Mouse (Mus musculus) CH12.LX (cell line): ENCODE measurements around the gene Gria1. TPM values are rescaled to one million over a fixed set of nuclear protein-coding genes. Genes with fewer than 3 reads are reported as not detected.

Source experiments
- DNase-seq: peaks from one replicate; pipeline ENCODE4 v3.0.0-alpha.2; 2013; ENCODE audit errors: extremely low read depth
- H3K27ac ChIP-seq: 2 replicates; pipeline ENCODE4 v1.5.1; 2012; ENCODE audit warnings: low read depth, mild to moderate bottlenecking, control low read depth, moderate library complexity; ENCODE audit not compliant: insufficient read depth
- H3K27me3 ChIP-seq: replicated peaks from 2 replicates; pipeline ENCODE3; 2012; ENCODE audit warnings: inconsistent platforms
- H3K36me3 ChIP-seq, 2 experiments: replicated peaks in 1 of 2; 2 replicates each; pipeline versions ENCODE3 to v1.6.1; 2012; ENCODE audit warnings: inconsistent platforms in 1 of 2, low read length in 1 of 2, mild to moderate bottlenecking in 1 of 2, mixed read lengths in 1 of 2, moderate library complexity in 1 of 2; ENCODE audit not compliant: control insufficient read depth in 1 of 2, insufficient read depth in 1 of 2
- H3K4me1 ChIP-seq, 2 experiments: 2 replicates each; pipeline ENCODE4 v1.6.1; 2012; ENCODE audit warnings: inconsistent platforms in 1 of 2, moderate library complexity in 1 of 2; ENCODE audit not compliant: insufficient read depth in 2 of 2, control insufficient read depth in 1 of 2
- H3K4me2 ChIP-seq: 2 replicates; pipeline ENCODE4 v1.6.1; 2012; ENCODE audit warnings: low read depth, mild to moderate bottlenecking, control low read depth; ENCODE audit not compliant: poor library complexity, insufficient read depth, severe bottlenecking
- H3K4me3 ChIP-seq, 3 experiments: fragments of 150-350 bp in 1 of 3; sonication (generic) in 1 of 3; replicated peaks in 1 of 3; 2 replicates each; pipeline versions ENCODE3 to v1.5.1; 2011 to 2012; ENCODE audit warnings: low read depth in 2 of 3, low read length in 2 of 3, mild to moderate bottlenecking in 2 of 3, moderate library complexity in 2 of 3, control low read depth in 1 of 3, improper control_type of control experiment in 1 of 3, inconsistent platforms in 1 of 3, mixed read lengths in 1 of 3; ENCODE audit not compliant: poor library complexity in 1 of 3
- H3K79me2 ChIP-seq: replicated peaks from 2 replicates; pipeline ENCODE4 v1.6.1; 2012; ENCODE audit warnings: mild to moderate bottlenecking, moderate library complexity; ENCODE audit not compliant: control insufficient read depth, poor library complexity, insufficient read depth, severe bottlenecking; ENCODE audit errors: extremely low read depth
- H3K9ac ChIP-seq: 2 replicates; pipeline ENCODE4 v1.6.1; 2012; ENCODE audit warnings: low read depth, mild to moderate bottlenecking, control low read depth, moderate library complexity; ENCODE audit not compliant: insufficient read depth
- H3K9me3 ChIP-seq: replicated peaks from 2 replicates; pipeline ENCODE3; 2012; ENCODE audit warnings: low read length, inconsistent platforms, mixed read lengths
- ELF1 ChIP-seq: IDR thresholded peaks from 2 replicates; pipeline ENCODE4 v1.6.1; 2014; ENCODE audit warnings: low read depth, mild to moderate bottlenecking, inconsistent platforms, low read length, improper control_type of control experiment
- ETS1 ChIP-seq: conservative IDR thresholded peaks from 2 replicates; pipeline ENCODE4 v1.6.1; 2012; ENCODE audit warnings: low read depth, mild to moderate bottlenecking, inconsistent platforms, low read length, improper control_type of control experiment, moderate library complexity
- GABPA ChIP-seq: IDR thresholded peaks from 2 replicates; pipeline ENCODE4 v1.6.1; 2012; ENCODE audit warnings: low read depth, low read length, improper control_type of control experiment, inconsistent platforms; ENCODE audit not compliant: insufficient replicate concordance
- JUN ChIP-seq: IDR thresholded peaks from 2 replicates; pipeline ENCODE4 v1.6.1; 2011; ENCODE audit warnings: low read depth, mild to moderate bottlenecking, low read length, improper control_type of control experiment, moderate library complexity; ENCODE audit not compliant: insufficient read depth
- KAT2A ChIP-seq: IDR thresholded peaks from 2 replicates; pipeline ENCODE4 v1.6.1; 2012; ENCODE audit warnings: low read length, improper control_type of control experiment, inconsistent platforms; ENCODE audit not compliant: insufficient replicate concordance
- MAFK ChIP-seq: IDR thresholded peaks from 2 replicates; pipeline ENCODE4 v1.6.1; 2011; ENCODE audit warnings: low read length, improper control_type of control experiment; ENCODE audit not compliant: insufficient replicate concordance
- NELFE ChIP-seq: IDR thresholded peaks from 2 replicates; pipeline ENCODE4 v1.6.1; 2011; ENCODE audit warnings: low read depth, low read length, improper control_type of control experiment
- NRF1 ChIP-seq: IDR thresholded peaks from 2 replicates; pipeline ENCODE4 v1.6.1; 2014; ENCODE audit warnings: low read depth, mild to moderate bottlenecking, inconsistent platforms, low read length, improper control_type of control experiment, moderate library complexity
- PAX5 ChIP-seq: IDR thresholded peaks from 2 replicates; pipeline ENCODE4 v1.6.1; 2012; ENCODE audit warnings: low read length, inconsistent platforms, mixed read lengths
- POLR2AphosphoS2 ChIP-seq: IDR thresholded peaks from 2 replicates; pipeline ENCODE4 v1.6.1; 2011; ENCODE audit warnings: low read depth, low read length, improper control_type of control experiment
- RCOR1 ChIP-seq: conservative IDR thresholded peaks from 2 replicates; pipeline ENCODE4 v1.6.1; 2012; ENCODE audit warnings: low read depth, mild to moderate bottlenecking, inconsistent platforms, low read length, improper control_type of control experiment
- TBP ChIP-seq: conservative IDR thresholded peaks from 2 replicates; pipeline ENCODE4 v1.6.1; 2011; ENCODE audit warnings: low read depth, low read length, improper control_type of control experiment
- TCF12 ChIP-seq: IDR thresholded peaks from 2 replicates; pipeline ENCODE4 v1.6.1; 2014; ENCODE audit warnings: low read depth, mild to moderate bottlenecking, inconsistent platforms, low read length, improper control_type of control experiment
- UBTF ChIP-seq: IDR thresholded peaks from 2 replicates; pipeline ENCODE4 v1.6.1; 2012; ENCODE audit warnings: low read depth, mild to moderate bottlenecking, inconsistent platforms, low read length, improper control_type of control experiment, moderate library complexity
- USF1 ChIP-seq: IDR thresholded peaks from 2 replicates; pipeline ENCODE4 v1.6.1; 2014; ENCODE audit warnings: low read depth, mild to moderate bottlenecking, inconsistent platforms, low read length, improper control_type of control experiment
- USF2 ChIP-seq: conservative IDR thresholded peaks from 2 replicates; pipeline ENCODE4 v1.6.1; 2011; ENCODE audit warnings: low read depth, low read length, improper control_type of control experiment
- ZKSCAN1 ChIP-seq: IDR thresholded peaks from 2 replicates; pipeline ENCODE4 v1.6.1; 2012; ENCODE audit warnings: low read depth, inconsistent platforms, low read length, improper control_type of control experiment, borderline replicate concordance
- ZNF384 ChIP-seq: IDR thresholded peaks from 2 replicates; pipeline ENCODE4 v1.6.1; 2012; ENCODE audit warnings: low read depth, low read length, improper control_type of control experiment, inconsistent platforms
- dilution Hi-C: fragments of 300-500 bp; cut with MboI; formaldehyde crosslinking; loops from 2 replicates; pipeline ENCODE4 v1.14.3; 2020; ENCODE audit warnings: low sequenced_read_pairs; ENCODE audit not compliant: extremely low pct_unique_long_range_greater_than_20kb, extremely low pct_ligation_motif_present
- in situ Hi-C: fragments of 300-500 bp; cut with MboI; formaldehyde crosslinking; loops from 3 replicates; pipeline ENCODE4 v1.14.3; 2019; ENCODE audit warnings: low sequenced_read_pairs, low pct_ligation_motif_present, low pct_unique_long_range_greater_than_20kb, mixed read lengths
- polyA plus RNA-seq: library from polyadenylated mRNA; unstranded; fragments of >175 nt; gene quantifications from 2 replicates; pipeline ENCODE4 v1.2.1, GENCODE M21; 2012; ENCODE audit warnings: low read depth; ENCODE audit not compliant: insufficient read length
- total RNA-seq, 2 experiments: library from RNA; depleted of rRNA; stranded (reverse); fragments of 300-350 nt in 1 of 2; fragments of >200 nt in 1 of 2; gene quantifications; 2 replicates each; pipeline ENCODE4 v1.2.3; 2012 to 2014

Gene Gria1
- total and polyA plus RNA-seq, 3 experiments: under 0.01 to 0.49 (median 0.05) TPM

DNA sequence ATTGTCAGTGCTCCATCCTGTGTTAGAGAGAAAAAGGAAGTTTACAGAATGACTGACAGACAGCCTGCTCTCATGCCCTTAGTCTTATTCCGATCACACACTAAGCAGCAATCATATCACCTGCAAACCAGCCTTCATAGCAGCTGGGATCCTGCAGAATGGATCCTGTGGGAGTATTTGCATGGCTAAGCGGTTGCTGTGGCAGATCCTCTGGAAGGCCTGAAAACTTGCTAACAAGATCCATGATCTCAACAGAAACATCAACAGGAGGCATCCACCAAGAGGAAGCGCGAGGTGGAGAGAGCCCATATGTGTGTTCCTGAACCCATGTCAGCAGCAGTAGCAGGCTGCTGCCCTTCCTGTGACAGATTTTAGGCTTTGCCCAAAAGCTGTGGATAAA is 173.0 kb downstream of the Gria1 start:
- dilution Hi-C loops: no loop called here
- no peaks in the 10 kb centered on the region for H3K79me2 ChIP-seq
- H3K27ac ChIP-seq: no peak overlapping the region
- no peaks in the 10 kb centered on the region for H3K36me3 ChIP-seq
- in situ Hi-C loops: no loop called here
- TF ChIP-seq POLR2AphosphoS2: no peak
- TF ChIP-seq ELF1: no peak
- no peak for TF ChIP-seq NRF1
- TF ChIP-seq TCF12: no peak
- no peak for TF ChIP-seq GABPA
- no peak for TF ChIP-seq TBP
- TF ChIP-seq ZKSCAN1: no peak
- TF ChIP-seq ETS1: no peak
- TF ChIP-seq PAX5: no peak
- TF ChIP-seq JUN: no peak
- TF ChIP-seq MAFK: no peak
- TF ChIP-seq KAT2A: no peak
- H3K4me1 ChIP-seq: no peaks in the 10 kb centered on the region
- H3K9me3 ChIP-seq: no peaks in the 10 kb centered on the region
- DNase-seq: no peak
- no peaks in the 10 kb centered on the region for H3K27me3 ChIP-seq
- H3K9ac ChIP-seq: no peak overlapping the region
- no peak overlapping the region for H3K4me2 ChIP-seq
- no peak overlapping the region for H3K4me3 ChIP-seq

- H3K4me1 ChIP-seq: no peaks in the 10 kb centered on the region
- H3K4me3 ChIP-seq: no peak overlapping the region
- no peak overlapping the region for H3K9ac ChIP-seq
- no peaks in the 10 kb centered on the region for H3K9me3 ChIP-seq
- no peaks in the 10 kb centered on the region for H3K27me3 ChIP-seq
- dilution Hi-C loops (no loop called here), in situ Hi-C loops (no loop called here)
- TF ChIP-seq USF2 (no peak), ZKSCAN1 (no peak), MAFK (no peak), GABPA (no peak), RCOR1 (no peak), USF1 (no peak), UBTF (no peak), NELFE (no peak), ZNF384 (no peak)
- no peak for DNase-seq
- H3K27ac ChIP-seq: no peak overlapping the region
- H3K4me2 ChIP-seq: no peak overlapping the region
- H3K36me3 ChIP-seq: no peaks in the 10 kb centered on the region
- no peaks in the 10 kb centered on the region for H3K79me2 ChIP-seq
Measured at GRCm38 (mm10) chr11:57185110-57185509, 173.9 kb downstream of the Gria1 start.
